Mouse (Mus musculus) liver, adult 2 months (tissue): ENCODE measurements around the gene Tnfsfm13.

Source experiments
- CTCF ChIP-seq: fragments of 200-500 bp; IDR thresholded peaks from 2 replicates; pipeline ENCODE4 v1.5.1; 2011; ENCODE audit warnings: low read depth, low read length, control low read depth
- POLR2A ChIP-seq: fragments of 200-500 bp; IDR thresholded peaks from 2 replicates; pipeline ENCODE4 v1.6.1; 2011; ENCODE audit warnings: low read length, control low read depth; ENCODE audit not compliant: insufficient read depth; ENCODE audit errors: extremely low read depth

- TF ChIP-seq POLR2A = no peak
- 0 out of 2 replicates have a peak, but pooled peaks have one; percentile 13 for TF ChIP-seq CTCF
Observed at GRCm38 (mm10) chr11:69719423-69719822, 23.5 kb upstream of the Tnfsfm13 start.
